Mouse (Mus musculus): ENCODE measurements around the gene H2afv. TPM values are rescaled to one million over a fixed set of nuclear protein-coding genes. Genes with fewer than 3 reads are reported as not detected.

The H2afv gene
- polyA plus RNA-seq, 3 experiments from 2014 or later = 131 to 311 (median 156) TPM

DNA sequence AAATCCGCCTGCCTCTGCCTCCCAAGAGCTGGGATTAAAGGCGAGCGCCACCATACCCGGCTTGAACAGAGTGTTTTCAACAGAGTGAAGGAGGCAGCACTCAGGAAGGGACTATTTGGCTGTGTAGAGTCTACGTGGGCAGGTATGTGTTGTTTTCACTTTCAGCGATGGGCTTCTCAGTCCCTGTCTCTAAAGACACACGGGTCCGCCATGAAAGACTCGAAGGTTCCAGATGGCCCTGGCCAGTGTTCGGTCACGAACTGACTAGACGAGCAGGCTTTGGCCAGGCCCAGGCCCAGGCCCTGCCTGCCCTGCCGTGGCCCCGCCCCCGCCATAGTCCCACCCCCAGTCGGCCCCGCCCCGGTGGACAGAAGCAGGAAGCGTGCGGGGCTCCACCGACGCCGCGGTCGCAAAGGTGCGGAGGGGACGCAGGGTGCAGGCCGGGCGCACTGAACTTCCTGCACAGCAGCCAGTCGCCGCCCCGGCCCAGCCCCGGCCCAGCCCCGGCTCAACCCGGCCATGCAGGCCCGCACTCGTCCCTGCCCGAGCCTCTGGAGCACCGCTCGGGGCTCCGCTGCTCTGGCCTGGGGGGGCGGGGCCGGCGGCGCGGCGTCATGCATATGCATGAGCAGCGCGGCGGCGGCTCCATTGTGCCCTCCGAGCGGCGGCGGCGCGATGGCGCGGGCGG is 55.4 kb downstream of the H2afv start, which contains the start of gene Zmiz2:
Zmiz2 (plus strand) TSS at position 349 of the 688 bp plus-strand sequence.
- peak; percentile 65 for ATAC-seq

DNA sequence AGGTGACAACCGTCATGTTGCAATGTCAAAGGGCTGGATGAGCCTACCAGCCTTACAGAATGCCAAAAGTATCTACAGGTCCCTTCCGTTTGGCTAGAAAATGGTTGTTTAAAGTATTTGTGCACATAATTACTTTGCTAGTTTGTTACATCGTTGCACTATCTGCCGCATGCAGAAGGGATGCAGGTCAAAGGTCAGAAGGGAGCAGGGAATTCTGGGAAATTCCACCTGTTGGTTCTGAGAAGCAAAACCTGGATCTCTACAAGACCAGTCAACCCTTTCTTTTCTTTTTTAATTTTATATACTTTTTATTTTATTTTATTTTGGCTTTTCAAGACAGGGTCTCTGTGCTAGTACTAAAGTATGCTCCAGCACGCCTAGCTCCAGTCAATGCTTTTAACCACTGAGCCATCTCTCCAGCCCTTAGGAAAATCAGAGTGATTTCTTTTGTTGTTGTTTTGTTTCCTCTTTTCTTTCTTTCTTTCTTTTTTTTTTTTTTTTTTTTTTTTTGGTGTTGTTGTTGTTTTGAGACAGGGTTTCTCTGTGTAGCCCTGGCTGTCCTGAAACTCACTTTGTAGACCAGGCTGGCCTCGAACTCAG is 56.0 kb downstream of the H2afv start:
- no peak for ATAC-seq

DNA sequence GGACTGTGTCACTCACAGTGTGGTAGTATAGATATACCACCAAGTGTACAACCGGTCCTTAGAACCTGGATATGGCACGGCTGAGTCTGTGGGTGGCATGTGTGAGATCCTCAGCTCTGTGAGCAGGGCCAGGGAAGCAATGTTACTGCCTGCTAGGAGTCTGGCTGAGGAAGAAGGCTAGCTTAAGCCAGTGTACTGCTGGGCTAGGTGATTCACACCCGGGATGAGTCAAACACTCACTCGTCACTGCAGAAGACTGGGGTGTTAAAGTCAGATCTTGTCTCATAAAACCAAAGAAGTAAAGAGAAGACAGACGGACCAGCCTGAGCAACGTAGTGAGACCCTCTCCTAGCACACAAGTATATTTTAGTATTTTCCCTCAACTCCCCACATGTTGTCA is 63.3 kb downstream of the H2afv start:
- no peak for ATAC-seq

Other genes starting within 250 kb of the H2afv start
- gene A730071L15Rik, start 244.4 kb downstream of the H2afv start, polyA plus RNA-seq (2017; shearing (Covaris generic)) = not detected
- gene Nudcd3, start 244.0 kb downstream of the H2afv start, polyA plus RNA-seq (2017; shearing (Covaris generic)) = 10 to 100 TPM; 26.7 to 38.8 (median 38.5) TPM
- gene Npc1l1, start 214.3 kb downstream of the H2afv start, polyA plus RNA-seq (2017; shearing (Covaris generic)) = not detected
- gene Ddx56, start 176.7 kb downstream of the H2afv start, polyA plus RNA-seq (2017; shearing (Covaris generic)) = 100 to 1,000 TPM in 1 of 3 experiments, 10 to 100 TPM in 2; 58.0 to 107 (median 96.8) TPM
- gene Tmed4, start 169.6 kb downstream of the H2afv start, polyA plus RNA-seq (2017; shearing (Covaris generic)) = 10 to 100 TPM; 53.4 to 93.7 (median 81.4) TPM
- gene Ogdh, start 152.8 kb downstream of the H2afv start, polyA plus RNA-seq (2017; shearing (Covaris generic)) = 100 to 1,000 TPM; 132 to 161 (median 134) TPM
- gene Zmiz2, start 55.4 kb downstream of the H2afv start, polyA plus RNA-seq (2017; shearing (Covaris generic)) = 10 to 100 TPM; 40.6 to 60.2 (median 44.9) TPM
- 1,000 to 10,000 TPM; 2,486 to 3,282 (median 2,929) TPM for gene Ppia, start 29.0 kb downstream of the H2afv start, polyA plus RNA-seq (2017; shearing (Covaris generic))
- 10 to 100 TPM; 21.0 to 26.1 (median 23.7) TPM for gene Purb, start 31.5 kb upstream of the H2afv start, polyA plus RNA-seq (2017; shearing (Covaris generic))
- 100 to 1,000 TPM; 117 to 248 (median 132) TPM for gene Myo1g, start 76.5 kb upstream of the H2afv start, polyA plus RNA-seq (2017; shearing (Covaris generic))
- 100 to 1,000 TPM in 2 of 3 experiments, 10 to 100 TPM in 1; 98.6 to 202 (median 183) TPM for gene Ccm2, start 102.4 kb upstream of the H2afv start, polyA plus RNA-seq (2017; shearing (Covaris generic))
- not detected for gene Nacad, start 161.6 kb upstream of the H2afv start, polyA plus RNA-seq (2017; shearing (Covaris generic))
- 10 to 100 TPM; 29.0 to 32.2 (median 31.4) TPM for gene Tbrg4, start 181.6 kb upstream of the H2afv start, polyA plus RNA-seq (2017; shearing (Covaris generic))
- gene Wap, start 194.2 kb upstream of the H2afv start, polyA plus RNA-seq (2017; shearing (Covaris generic)) = not detected
- 1 to 10 TPM; 4.2 to 6.8 (median 5.6) TPM for gene Ramp3, start 214.1 kb upstream of the H2afv start, polyA plus RNA-seq (2017; shearing (Covaris generic))

Measured in inflammation-experienced regulatory T-cells, adult 6 months (primary cell).